Mouse (Mus musculus): ENCODE data around the gene Rhbdd1. TPM values are rescaled to one million over a fixed set of nuclear protein-coding genes. Genes with fewer than 3 reads are reported as not detected.

The Rhbdd1 gene
- total and polyA plus RNA-seq, 3 experiments, result 15.4 to 37.2 (median 32.5) TPM

GRCm38 (mm10) chr1:82479696-82480487 is 163.6 kb downstream of the Rhbdd1 start:
- no peak for DNase-seq

GRCm38 (mm10) chr1:82482371-82482770 is 166.1 kb downstream of the Rhbdd1 start:
- no peak for DNase-seq

GRCm38 (mm10) chr1:82486371-82486770 is 170.1 kb downstream of the Rhbdd1 start:
- no peak for DNase-seq

GRCm38 (mm10) chr1:82491954-82492353 is 175.7 kb downstream of the Rhbdd1 start:
- DNase-seq, result no peak

Small RNA genes lying within 50 kb of the gene (microRNA-seq; reads per million reads assigned to microRNA genes)
- gene Gm22112, result 0 reads per million in 2 experiments

Other genes starting within 250 kb of the Rhbdd1 start
- not detected for gene Gm9747, start 83.3 kb upstream of the Rhbdd1 start, total RNA-seq (2021)
- gene Gm9747, start 83.3 kb upstream of the Rhbdd1 start, polyA plus RNA-seq (2012; rRNA removed), result not detected in 2 replicates
- gene Irs1, start 25.0 kb upstream of the Rhbdd1 start, total RNA-seq (2021), result 10 to 100 TPM in 1 of 2 experiments, 1 to 10 TPM in 1; 9.6 to 15.6 TPM
- 7.2 and 7.5 TPM in 2 replicates for gene Irs1, start 25.0 kb upstream of the Rhbdd1 start, polyA plus RNA-seq (2012; rRNA removed)